In the genomic region with DNA sequence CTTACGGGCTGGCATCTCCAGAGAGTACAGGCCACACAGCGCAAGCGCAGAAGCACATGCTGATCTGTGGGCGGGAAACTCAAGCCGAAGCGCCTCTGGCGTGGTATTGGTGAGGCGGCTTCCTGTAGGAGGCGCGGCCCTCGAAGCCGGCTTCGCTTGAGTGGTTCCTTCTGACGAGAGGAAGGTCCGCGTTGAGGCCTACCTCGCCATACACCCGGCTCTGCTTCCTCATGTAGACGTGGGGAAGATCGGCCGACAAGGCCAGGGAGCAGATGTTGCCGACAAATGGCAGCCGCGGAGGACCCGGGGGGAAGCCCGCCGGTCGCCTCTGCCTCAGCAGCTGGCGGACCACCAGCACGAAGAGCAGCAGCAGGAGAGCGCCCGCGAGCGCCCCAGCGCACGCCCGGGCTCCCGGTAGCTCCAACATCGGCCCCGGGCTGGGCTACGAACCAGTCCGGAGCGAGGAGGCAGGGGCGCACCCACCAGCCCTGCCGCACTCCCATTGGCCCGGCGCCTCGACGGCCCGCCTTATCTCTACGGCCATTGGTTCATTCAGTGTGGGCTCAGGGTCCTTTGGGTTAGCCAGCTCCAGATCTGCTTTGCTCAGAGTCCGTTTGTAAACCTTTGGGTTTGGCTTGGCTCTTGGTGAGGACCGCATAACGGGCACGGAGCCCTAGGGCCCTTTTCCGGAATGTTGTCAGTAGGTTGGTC, we compare ENCODE assay signal across 8 mouse cellular contexts. TPM values are rescaled to one million over a fixed set of nuclear protein-coding genes. Genes with fewer than 3 reads are reported as not detected.
DNase-seq lines count a peak whose midpoint lies in the region; ATAC-seq and TF ChIP-seq lines count a peak whose summit lies in the region.

A gene (minus strand): TSS at position 442 of the 711 bp plus-strand sequence.

- peak; percentile 100 for ATAC-seq in forebrain, embryonic 11.5 days (replicated peaks; ENCODE audit: low FRiP score)
- peak; percentile 99 for ATAC-seq in heart, embryonic 14.5 days (ENCODE audit: insufficient number of reproducible peaks, insufficient read depth, low FRiP score, low read depth)
- peak; percentile 98 for ATAC-seq in kidney, postnatal 0 days (replicated peaks; ENCODE audit: low FRiP score, low read depth)

- peak within 1 kb of the TSS; percentile 42 for H3K4me3 ChIP-seq in forebrain, embryonic 11.5 days (ENCODE audit: low read depth, low read length)
- peak within 1 kb of the TSS; percentile 66 to 71 for H3K4me3 ChIP-seq in heart, embryonic 14.5 days (ENCODE audit: control insufficient read depth in 1 of 2, insufficient read depth in 1 of 2, low read depth in 1 of 2, low read length in 2 of 2)
- H3K4me3 ChIP-seq in kidney, postnatal 0 days (replicated peaks; ENCODE audit: low read depth, low read length), result peak within 1 kb of the TSS; percentile 43

- 0 out of 2 replicates have a peak, but pooled peaks cover 3% of the 10 kb centered on the region for H3K4me1 ChIP-seq in forebrain, embryonic 11.5 days (replicated peaks; ENCODE audit: control insufficient read depth, insufficient read depth, low read length)
- H3K4me1 ChIP-seq in heart, embryonic 14.5 days (ENCODE audit: control insufficient read depth in 2 of 2, insufficient read depth in 2 of 2, low read length in 2 of 2), result no peaks in the 10 kb centered on the region; a peak in 1 of 4 replicates
- H3K4me1 ChIP-seq in kidney, postnatal 0 days (replicated peaks; ENCODE audit: insufficient read depth, low read length), result peaks cover 4% of the 10 kb centered on the region; the same call in 1 of the 2 replicates

- TF ChIP-seq CTCF in kidney, postnatal 0 days (IDR thresholded peaks at IDR 0.05; ENCODE audit: low read depth), result peak; percentile 56

- peak; percentile 90 to 91 for DNase-seq in B cell, adult 2 months
- peak; percentile 46 for DNase-seq in c-Kit-positive CD71-positive TER-119-positive erythroid progenitor cells, embryonic 14.5 days (ENCODE audit: low spot score)
- DNase-seq in forebrain, embryonic 11.5 days (ENCODE audit: low spot score), result peak; percentile 91
- DNase-seq in kidney, postnatal 0 days (ENCODE audit: low spot score), result peak; percentile 94
- peak; percentile 80 for DNase-seq in liver
- peak; percentile 45 to 75 for DNase-seq in monocyte, adult 2 months (ENCODE audit: low read depth in 1 of 2, low spot score in 2 of 2)
- peak; percentile 68 to 79 for DNase-seq in spleen, postnatal 14 days (ENCODE audit: low spot score in 2 of 2)

- H3K27ac ChIP-seq in forebrain, embryonic 11.5 days (ENCODE audit: low read depth, low read length), result peak within 1 kb of the TSS; percentile 50; the same call in 1 of the 2 replicates
- H3K27ac ChIP-seq in heart, embryonic 14.5 days (replicated peaks in 1 of 2; ENCODE audit: control insufficient read depth in 1 of 2, insufficient read depth in 1 of 2, low read depth in 2 of 2, low read length in 2 of 2), result peak within 1 kb of the TSS; percentile 81 to 90
- H3K27ac ChIP-seq in kidney, postnatal 0 days, result peak within 1 kb of the TSS; percentile 83

- no peaks in the 10 kb centered on the region for H3K36me3 ChIP-seq in forebrain, embryonic 11.5 days (ENCODE audit: control insufficient read depth, insufficient read depth, low read length)
- H3K36me3 ChIP-seq in heart, embryonic 14.5 days (ENCODE audit: control insufficient read depth, insufficient read depth, low read length), result no peaks in the 10 kb centered on the region
- H3K36me3 ChIP-seq in kidney, postnatal 0 days (ENCODE audit: insufficient read depth, low read length), result no peaks in the 10 kb centered on the region

- H3K27me3 ChIP-seq in forebrain, embryonic 11.5 days (ENCODE audit: control insufficient read depth, insufficient read depth, low read length), result no peaks in the 10 kb centered on the region
- no peaks in the 10 kb centered on the region for H3K27me3 ChIP-seq in heart, embryonic 14.5 days (ENCODE audit: control insufficient read depth, insufficient read depth, low read length)
- no peaks in the 10 kb centered on the region for H3K27me3 ChIP-seq in kidney, postnatal 0 days (ENCODE audit: insufficient read depth, low read length)

- peak within 1 kb of the TSS; percentile 77 for H3K4me2 ChIP-seq in forebrain, embryonic 11.5 days (ENCODE audit: low read depth, low read length, severe bottlenecking)
- H3K4me2 ChIP-seq in heart, embryonic 14.5 days (ENCODE audit: low read length), result peak within 1 kb of the TSS; percentile 95
- H3K4me2 ChIP-seq in kidney, postnatal 0 days (ENCODE audit: low read length), result peak within 1 kb of the TSS; percentile 69

- H3K9me3 ChIP-seq in forebrain, embryonic 11.5 days (ENCODE audit: control insufficient read depth, low read length), result no peaks in the 10 kb centered on the region
- no peaks in the 10 kb centered on the region; the same call in 1 of the 2 replicates for H3K9me3 ChIP-seq in heart, embryonic 14.5 days (ENCODE audit: control insufficient read depth, low read length)
- H3K9me3 ChIP-seq in kidney, postnatal 0 days (replicated peaks; ENCODE audit: low read length), result no peaks in the 10 kb centered on the region

- WGBS in forebrain, embryonic 11.5 days, result 2% methylated on average over 56 of the region's 56 CpGs
- under 1% methylated on average over 56 of the region's 56 CpGs for WGBS in heart, embryonic 14.5 days
- 2% methylated on average over 56 of the region's 56 CpGs for whole genome bisulfite sequencing in kidney, postnatal 0 days

- H3K9ac ChIP-seq in forebrain, embryonic 11.5 days (ENCODE audit: low read length), result peak within 1 kb of the TSS; percentile 64
- peak within 1 kb of the TSS; percentile 77 for H3K9ac ChIP-seq in heart, embryonic 14.5 days (ENCODE audit: low read length)
- peak within 1 kb of the TSS; percentile 69 for H3K9ac ChIP-seq in kidney, postnatal 0 days (ENCODE audit: low read depth, low read length)

RNA-seq across cellular contexts. Expression of the gene that starts here (rescaled TPM):
- 1.1 and 1.8 TPM in 2 replicates for polyA plus RNA-seq in forebrain, embryonic 11.5 days (2014; fragmentation: Nextera tagmentation; extraction: Ambion mirVana)
- polyA plus RNA-seq in heart, embryonic 14.5 days (2014; fragmentation: Nextera tagmentation; extraction: Ambion mirVana), result 1.5 and 1.9 TPM in 2 replicates
- 1.7 and 2.5 TPM in 2 replicates for polyA plus RNA-seq in kidney, postnatal 0 days (2015; fragmentation: Nextera tagmentation; extraction: Ambion mirVana)

Comparison
In these comparisons a context has a peak if more than half of its experiments do, and no peak if none do; other contexts are left out.
1. Peak in every context shown above with its lines: DNase-seq, ATAC-seq, H3K4me3 ChIP-seq and H3K27ac ChIP-seq.